Mouse (Mus musculus): Measurements from ENCODE around the gene AB124611. TPM values are rescaled to one million over a fixed set of nuclear protein-coding genes. Genes with fewer than 3 reads are reported as not detected.
A peak's percentile ranks its signal among the peaks of the same experiment; 100 is the strongest.
"Not testable (repeated sequence)": the region's sequence is repeated elsewhere in the genome, so short reads cannot be mapped to it uniquely, and the experiment has no call there.

The AB124611 gene
- polyA plus RNA-seq, 1 experiment from 2014 or later, result 2.5 TPM

DNA sequence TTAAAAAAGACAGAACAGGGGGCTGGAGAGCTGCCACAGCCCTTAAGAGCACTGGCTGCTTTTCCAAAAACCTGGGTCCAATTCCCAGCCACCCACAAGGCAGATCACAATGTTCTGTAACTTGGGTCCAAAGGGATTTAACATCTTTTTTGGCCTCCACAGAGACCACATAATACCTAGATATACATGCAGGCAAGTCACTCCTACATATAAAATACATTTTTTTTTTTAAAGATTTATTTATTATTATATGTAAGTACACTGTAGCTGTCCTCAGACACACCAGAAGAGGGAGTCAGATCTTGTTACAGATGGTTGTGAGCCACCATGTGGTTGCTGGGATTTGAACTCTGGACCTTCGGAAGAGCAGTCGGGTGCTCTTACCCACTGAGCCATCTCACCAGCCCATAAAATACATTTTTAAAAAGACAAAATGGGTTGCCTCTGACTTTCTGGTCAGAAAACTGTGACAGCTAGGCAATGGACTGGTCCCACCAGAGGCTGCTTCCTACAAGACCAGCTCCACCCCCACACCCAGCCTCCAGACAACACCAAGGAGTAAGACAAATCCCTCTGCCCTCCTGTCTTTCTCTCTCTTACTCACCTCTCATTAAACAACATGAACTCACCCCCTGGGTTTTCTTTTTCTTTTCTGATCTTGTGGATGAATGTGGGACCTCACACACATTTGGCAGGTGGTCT is 1.3 kb downstream of the AB124611 start:
- no peaks in the 10 kb centered on the region for H3K4me1 ChIP-seq (replicated peaks)
- WGBS, result 90% methylated on average over 2 of the region's 2 CpGs

GRCm38 (mm10) chr9:21527917-21528324 is 1.9 kb downstream of the AB124611 start:
- H3K36me3 ChIP-seq, result no peaks in the 10 kb centered on the region
- no peaks in the 10 kb centered on the region for H3K4me1 ChIP-seq (replicated peaks)
- H3K9me3 ChIP-seq, result no peaks in the 10 kb centered on the region
- H3K4me2 ChIP-seq (replicated peaks), result no peak overlapping the region
- H3K9ac ChIP-seq, result no peak overlapping the region
- H3K27ac ChIP-seq, result no peak overlapping the region
- no peak overlapping the region for H3K4me3 ChIP-seq (replicated peaks)
- 66% methylated on average over 1 of the region's 1 CpGs for WGBS
- ATAC-seq, result no peak
- no peaks in the 10 kb centered on the region for H3K27me3 ChIP-seq (replicated peaks)

More for the DNA sequence above, 1.3 kb downstream of the AB124611 start:
- Histone ChIP-seq H3K27me3 (replicated peaks) (no peaks in the 10 kb centered on the region), H3K4me2 (replicated peaks) (no peak overlapping the region), H3K9ac (no peak overlapping the region), H3K27ac (no peak overlapping the region), H3K36me3 (no peaks in the 10 kb centered on the region), H3K9me3 (no peaks in the 10 kb centered on the region), H3K4me3 (replicated peaks) (no peak overlapping the region)
- ATAC-seq, result no peak

DNA sequence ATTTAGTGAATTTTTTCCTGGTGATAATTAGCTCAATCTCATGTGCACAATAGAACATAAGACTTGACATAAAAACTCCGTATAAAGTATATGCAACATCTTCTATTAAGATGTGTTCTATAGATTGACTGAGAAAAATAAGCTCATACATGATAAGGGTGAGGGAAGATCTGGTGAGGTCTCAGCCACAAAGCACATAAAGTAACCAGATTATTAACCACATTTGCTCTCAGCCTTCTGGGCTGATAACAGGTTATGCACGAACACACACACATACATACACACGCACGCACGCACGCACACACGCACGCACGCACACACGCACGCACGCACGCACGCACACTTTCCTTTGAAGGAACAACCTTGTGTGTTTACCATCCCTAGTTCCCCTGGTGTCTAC is 10.5 kb downstream of the AB124611 start:
- no peaks in the 10 kb centered on the region for H3K9me3 ChIP-seq
- no peaks in the 10 kb centered on the region for H3K27me3 ChIP-seq (replicated peaks)
- no peak overlapping the region for H3K9ac ChIP-seq
- no peak overlapping the region for H3K27ac ChIP-seq
- H3K4me1 ChIP-seq (replicated peaks), result no peaks in the 10 kb centered on the region
- whole genome bisulfite sequencing, result 94% methylated on average over 14 of the region's 14 CpGs
- H3K4me2 ChIP-seq (replicated peaks), result no peak overlapping the region
- ATAC-seq, result no peak
- no peak overlapping the region for H3K4me3 ChIP-seq (replicated peaks)
- H3K36me3 ChIP-seq, result no peaks in the 10 kb centered on the region

DNA sequence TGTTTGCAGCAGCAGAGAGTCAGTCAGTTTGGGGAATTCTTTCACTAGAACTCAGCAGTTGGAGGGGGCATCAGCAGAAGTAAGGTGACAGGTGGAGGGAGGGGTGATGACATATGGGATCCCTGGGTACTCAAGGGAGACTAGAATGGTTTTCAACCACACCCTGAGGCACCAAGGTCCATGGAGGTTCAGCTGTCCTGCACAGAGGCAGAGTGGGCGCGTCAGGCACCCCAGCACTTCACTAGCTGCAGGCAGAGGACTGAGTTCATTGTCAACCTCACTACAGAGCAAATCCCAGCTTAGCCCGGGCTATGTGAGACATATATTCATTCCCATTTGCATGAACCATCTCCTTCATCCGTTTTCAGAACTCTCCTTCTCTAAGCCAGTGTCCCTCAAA is 11.0 kb downstream of the AB124611 start:
- Histone ChIP-seq H3K9me3 (no peaks in the 10 kb centered on the region), H3K4me2 (replicated peaks) (no peak overlapping the region), H3K27ac (no peak overlapping the region), H3K36me3 (no peaks in the 10 kb centered on the region), H3K9ac (no peak overlapping the region), H3K4me3 (replicated peaks) (no peak overlapping the region), H3K4me1 (replicated peaks) (no peaks in the 10 kb centered on the region), H3K27me3 (replicated peaks) (no peaks in the 10 kb centered on the region)
- ATAC-seq, result no peak
- 78% methylated on average over 4 of the region's 4 CpGs for WGBS

GRCm38 (mm10) chr9:21539981-21540753 is 14.2 kb downstream of the AB124611 start:
- H3K4me1 ChIP-seq (replicated peaks), result peaks cover 6% of the 10 kb centered on the region
- H3K9me3 ChIP-seq, result no peaks in the 10 kb centered on the region
- H3K9ac ChIP-seq, result no peak overlapping the region
- H3K27me3 ChIP-seq (replicated peaks), result no peaks in the 10 kb centered on the region
- H3K4me3 ChIP-seq (replicated peaks), result no peak overlapping the region
- no peak overlapping the region for H3K27ac ChIP-seq
- no peaks in the 10 kb centered on the region for H3K36me3 ChIP-seq
- no peak for ATAC-seq
- no peak overlapping the region for H3K4me2 ChIP-seq (replicated peaks)
- WGBS, result 72% methylated on average over 7 of the region's 7 CpGs

- 93% methylated on average over 2 of the region's 2 CpGs for WGBS
- not testable (repeated sequence) for H3K27ac ChIP-seq; ATAC-seq; H3K36me3 ChIP-seq; H3K9ac ChIP-seq; H3K4me2 ChIP-seq (replicated peaks); H3K4me3 ChIP-seq (replicated peaks); H3K27me3 ChIP-seq (replicated peaks); H3K9me3 ChIP-seq; H3K4me1 ChIP-seq (replicated peaks)
Measured at GRCm38 (mm10) chr9:21542001-21542400, 16.0 kb downstream of the AB124611 start.

- no peaks in the 10 kb centered on the region for H3K27me3 ChIP-seq (replicated peaks)
- H3K9me3 ChIP-seq, result no peaks in the 10 kb centered on the region
- H3K4me3 ChIP-seq (replicated peaks), result peak overlapping the region; percentile 84
- WGBS, result 8% methylated on average over 9 of the region's 9 CpGs
- peak overlapping the region; percentile 96 for H3K27ac ChIP-seq
- peak; percentile 85 for ATAC-seq
- H3K4me1 ChIP-seq (replicated peaks), result peaks cover 17% of the 10 kb centered on the region
- H3K36me3 ChIP-seq, result no peaks in the 10 kb centered on the region
- peak overlapping the region; percentile 77 for H3K4me2 ChIP-seq (replicated peaks)
- peak overlapping the region; percentile 54 for H3K9ac ChIP-seq
Measured at GRCm38 (mm10) chr9:21545351-21545915, 19.5 kb downstream of the AB124611 start.

GRCm38 (mm10) chr9:21545916-21546788 is 20.2 kb downstream of the AB124611 start:
- ATAC-seq, result peak; percentile 94
- peaks cover 17% of the 10 kb centered on the region for H3K4me1 ChIP-seq (replicated peaks)

DNA sequence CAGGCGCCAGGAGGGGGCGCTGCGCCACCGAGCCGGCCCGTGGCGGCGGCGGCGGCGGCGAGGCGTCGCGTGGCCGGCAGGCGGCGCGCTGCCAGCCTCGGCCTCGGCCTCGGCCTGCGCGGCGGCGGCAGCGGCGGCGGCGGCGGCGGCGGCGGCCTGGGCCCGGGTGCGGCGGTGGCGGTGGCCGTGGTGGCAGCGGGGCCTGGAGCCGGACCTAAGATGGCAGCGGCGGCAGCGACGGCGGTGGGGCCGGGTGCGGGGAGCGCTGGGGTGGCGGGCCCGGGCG is 20.8 kb downstream of the AB124611 start, which contains the start of gene Carm1:
Carm1 (plus strand) TSS at position 106 of the 286 bp plus-strand sequence.
- ATAC-seq, result no peak
- Histone ChIP-seq H3K27ac (peak within 1 kb of the TSS; percentile 97), H3K4me1 (replicated peaks) (peaks cover 17% of the 10 kb centered on the region), H3K4me2 (replicated peaks) (peak within 1 kb of the TSS; percentile 77), H3K4me3 (replicated peaks) (peak within 1 kb of the TSS; percentile 84), H3K27me3 (replicated peaks) (no peaks in the 10 kb centered on the region), H3K36me3 (no peaks in the 10 kb centered on the region), H3K9me3 (no peaks in the 10 kb centered on the region), H3K9ac (peak within 1 kb of the TSS; percentile 94)
- WGBS, result under 1% methylated on average over 31 of the region's 52 CpGs

More at GRCm38 (mm10) chr9:21545916-21546788, 20.2 kb downstream of the AB124611 start:
- H3K27me3 ChIP-seq (replicated peaks), result no peaks in the 10 kb centered on the region
- no peaks in the 10 kb centered on the region for H3K9me3 ChIP-seq
- under 1% methylated on average over 59 of the region's 67 CpGs for WGBS
- peak overlapping the region; percentile 96 for H3K27ac ChIP-seq
- peak overlapping the region; percentile 54 for H3K9ac ChIP-seq
- H3K36me3 ChIP-seq, result no peaks in the 10 kb centered on the region
- peak overlapping the region; percentile 77 for H3K4me2 ChIP-seq (replicated peaks)
- H3K4me3 ChIP-seq (replicated peaks), result peak overlapping the region; percentile 84

DNA sequence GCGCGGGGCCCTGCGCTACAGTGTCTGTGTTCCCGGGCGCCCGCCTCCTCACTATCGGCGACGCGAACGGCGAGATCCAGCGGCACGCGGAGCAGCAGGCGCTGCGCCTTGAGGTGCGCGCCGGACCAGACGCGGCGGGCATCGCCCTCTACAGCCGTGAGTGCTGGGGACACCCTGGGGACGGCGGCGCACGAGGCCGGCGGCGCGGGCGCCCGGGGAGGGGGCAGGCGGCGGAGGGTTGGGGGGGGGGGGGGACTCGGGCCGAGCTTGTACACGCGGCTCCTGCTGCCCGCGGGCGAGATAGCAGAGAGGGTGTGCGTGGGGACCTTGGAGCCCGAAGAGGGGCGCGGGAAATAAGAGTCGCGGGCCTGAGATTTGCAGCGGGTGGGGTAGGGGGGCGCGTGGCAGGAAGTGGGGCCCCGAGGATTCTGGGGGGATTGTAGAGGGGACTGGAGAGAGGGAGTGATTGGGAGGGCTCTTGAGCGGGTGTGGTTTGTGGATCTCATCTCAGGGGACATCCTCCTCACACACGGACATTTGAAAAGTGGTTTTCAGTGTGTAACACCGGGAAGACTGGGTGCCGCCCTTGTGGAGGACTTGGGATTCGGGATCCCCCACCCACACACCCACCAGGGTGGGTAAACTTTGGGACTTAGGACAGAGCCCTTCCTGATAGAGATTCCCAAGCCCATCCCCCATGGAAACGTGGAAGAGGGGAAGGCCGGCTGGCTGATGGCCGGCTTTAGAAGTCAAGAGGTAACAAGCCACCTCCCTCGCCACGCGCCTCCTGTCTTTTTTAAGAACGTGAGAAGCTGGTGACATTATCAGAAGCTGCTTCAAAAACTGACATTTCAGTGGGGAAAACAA is 21.3 kb downstream of the AB124611 start:
- peak overlapping the region; percentile 77 for H3K4me2 ChIP-seq (replicated peaks)
- H3K4me3 ChIP-seq (replicated peaks), result peak overlapping the region; percentile 84
- peak overlapping the region; percentile 94 for H3K9ac ChIP-seq
- no peaks in the 10 kb centered on the region; the same call in 1 of the 2 replicates for H3K36me3 ChIP-seq
- peak; percentile 46 for ATAC-seq
- H3K9me3 ChIP-seq, result no peaks in the 10 kb centered on the region
- WGBS, result under 1% methylated on average over 53 of the region's 66 CpGs
- H3K27me3 ChIP-seq (replicated peaks), result no peaks in the 10 kb centered on the region
- peaks cover 17% of the 10 kb centered on the region for H3K4me1 ChIP-seq (replicated peaks)
- H3K27ac ChIP-seq, result peak overlapping the region; percentile 97

DNA sequence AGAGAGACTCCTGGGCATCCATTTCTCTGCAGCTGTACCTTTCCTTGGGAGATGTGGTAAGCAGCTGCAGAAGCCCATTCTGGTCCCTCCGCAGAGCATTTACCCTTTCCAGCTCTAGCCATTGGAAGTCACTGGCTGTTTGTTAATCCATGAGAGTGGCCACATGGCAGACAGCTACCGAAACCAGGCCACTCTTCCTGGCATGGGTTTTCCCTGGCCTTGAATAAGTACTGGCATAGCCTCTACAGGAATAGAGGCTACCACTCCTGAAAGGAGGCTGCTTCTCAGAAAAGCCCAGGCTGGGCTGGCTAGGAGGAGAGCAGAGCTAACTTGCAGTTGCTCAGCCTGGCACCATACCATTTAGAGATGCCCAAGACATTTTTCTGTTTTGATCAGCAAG is 25.1 kb downstream of the AB124611 start:
- Histone ChIP-seq H3K4me1 (replicated peaks) (peaks cover 7% of the 10 kb centered on the region; the same call in 1 of the 2 replicates), H3K9me3 (no peaks in the 10 kb centered on the region), H3K27ac (no peak overlapping the region), H3K36me3 (no peaks in the 10 kb centered on the region; the same call in 1 of the 2 replicates), H3K27me3 (replicated peaks) (no peaks in the 10 kb centered on the region), H3K9ac (no peak overlapping the region), H3K4me3 (replicated peaks) (no peak overlapping the region), H3K4me2 (replicated peaks) (no peak overlapping the region)
- 95% methylated on average over 2 of the region's 2 CpGs for WGBS
- ATAC-seq, result no peak

All from intestine, embryonic 15.5 days (tissue).